Mouse (Mus musculus): ENCODE data around the gene Arsg. TPM values are rescaled to one million over a fixed set of nuclear protein-coding genes. Genes with fewer than 3 reads are reported as not detected.

Arsg gene
- polyA plus RNA-seq, 1 experiment from 2014 or later: 4.2 TPM

DNA sequence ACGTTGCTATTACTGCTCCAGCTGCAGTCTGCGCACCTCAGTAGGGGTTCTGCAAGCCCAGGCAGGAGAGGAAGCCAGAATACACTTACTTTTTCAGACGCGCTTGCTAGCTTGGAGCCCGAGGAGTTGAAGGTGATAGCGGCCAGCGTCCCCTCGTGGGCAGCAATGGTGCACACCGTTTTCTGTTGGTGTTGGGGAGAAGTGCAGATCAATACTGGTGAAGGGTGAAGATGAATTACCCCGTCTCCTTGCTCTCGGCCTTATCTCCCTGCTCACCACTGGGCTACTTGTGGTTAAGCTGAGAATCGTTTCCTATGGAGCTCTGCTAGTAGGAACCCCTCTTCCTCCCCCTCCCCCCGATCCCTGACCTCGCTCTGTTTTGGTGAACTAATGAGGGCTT, 110.8 kb downstream of the Arsg start:
- H3K9ac ChIP-seq: no peak overlapping the region
- H3K9me3 ChIP-seq: no peaks in the 10 kb centered on the region
- H3K4me3 ChIP-seq: no peak overlapping the region
- no peak overlapping the region for H3K27ac ChIP-seq
- H3K4me2 ChIP-seq (replicated peaks): no peak overlapping the region
- H3K4me1 ChIP-seq: peaks cover 5% of the 10 kb centered on the region; the same call in 1 of the 2 replicates
- H3K27me3 ChIP-seq: no peaks in the 10 kb centered on the region
- peaks cover 53% of the 10 kb centered on the region for H3K36me3 ChIP-seq
- ATAC-seq (ENCODE audit: low FRiP score, low read depth): no peak
- WGBS: 73% methylated on average over 14 of the region's 14 CpGs

DNA sequence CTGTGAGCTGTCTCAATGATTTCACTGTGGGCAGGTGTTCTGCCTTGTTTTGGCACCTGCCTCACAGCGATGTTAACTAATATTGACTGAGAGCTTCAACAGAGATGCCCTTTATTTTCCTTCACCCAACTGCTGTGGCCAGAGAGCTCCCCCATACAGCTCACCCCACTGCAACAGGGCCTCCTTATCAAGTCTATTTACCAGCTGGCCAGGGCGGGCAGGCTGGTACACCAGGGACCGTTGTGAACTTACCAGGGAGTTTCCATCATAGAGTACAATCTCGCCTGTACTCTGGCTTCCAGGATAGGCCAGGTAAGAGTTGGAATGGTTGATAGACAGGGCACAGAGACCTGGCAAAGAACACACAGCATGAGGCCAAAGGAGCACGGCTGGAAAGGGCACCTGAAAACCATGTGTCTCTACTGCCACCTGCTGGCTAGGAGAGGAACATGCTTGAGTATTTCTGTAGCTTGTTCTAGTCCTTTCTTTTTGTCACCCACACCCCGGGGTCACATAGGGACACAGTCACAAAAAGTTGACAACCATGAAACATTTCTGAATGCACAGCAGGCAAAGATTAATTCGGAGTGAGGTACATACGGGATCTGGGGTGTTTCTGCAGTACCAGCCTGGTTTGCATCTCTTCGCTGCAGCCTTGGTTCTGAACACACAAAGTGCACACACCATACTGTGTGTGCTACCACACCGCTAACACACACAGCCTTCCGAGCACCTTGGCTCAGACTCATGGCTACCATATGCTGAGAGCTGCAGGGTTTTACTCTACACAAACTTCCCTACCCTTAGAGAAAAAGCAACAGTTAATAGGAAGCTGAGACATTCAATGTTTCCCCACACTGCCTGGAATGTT, 111.9 kb downstream of the Arsg start:
- H3K4me2 ChIP-seq (replicated peaks): no peak overlapping the region
- peaks cover 5% of the 10 kb centered on the region; the same call in 1 of the 2 replicates for H3K4me1 ChIP-seq
- no peaks in the 10 kb centered on the region for H3K27me3 ChIP-seq
- H3K4me3 ChIP-seq: no peak overlapping the region
- no peak overlapping the region for H3K9ac ChIP-seq
- H3K27ac ChIP-seq: no peak overlapping the region
- whole genome bisulfite sequencing: 50% methylated on average over 11 of the region's 11 CpGs
- peak; percentile 30; the same call in 1 of the 2 replicates for ATAC-seq (ENCODE audit: low FRiP score, low read depth)
- H3K9me3 ChIP-seq: no peaks in the 10 kb centered on the region
- H3K36me3 ChIP-seq: peaks cover 46% of the 10 kb centered on the region

- no peaks in the 10 kb centered on the region for H3K9me3 ChIP-seq
- peaks cover 5% of the 10 kb centered on the region; the same call in 1 of the 2 replicates for H3K4me1 ChIP-seq
- no peak overlapping the region for H3K9ac ChIP-seq
- no peak overlapping the region for H3K4me3 ChIP-seq
- no peak for ATAC-seq (ENCODE audit: low FRiP score, low read depth)
- whole genome bisulfite sequencing: 70% methylated on average over 2 of the region's 2 CpGs
- no peaks in the 10 kb centered on the region for H3K27me3 ChIP-seq
- peaks cover 38% of the 10 kb centered on the region for H3K36me3 ChIP-seq
- H3K4me2 ChIP-seq (replicated peaks): no peak overlapping the region
- H3K27ac ChIP-seq: no peak overlapping the region
Observed at GRCm38 (mm10) chr11:109586424-109586823, 113.2 kb downstream of the Arsg start.

GRCm38 (mm10) chr11:109587019-109587418, 113.8 kb downstream of the Arsg start:
- no peaks in the 10 kb centered on the region for H3K27me3 ChIP-seq
- H3K9me3 ChIP-seq: no peaks in the 10 kb centered on the region
- H3K4me1 ChIP-seq: peaks cover 5% of the 10 kb centered on the region; the same call in 1 of the 2 replicates
- no peak for ATAC-seq (ENCODE audit: low FRiP score, low read depth)
- no peak overlapping the region for H3K27ac ChIP-seq
- no peak overlapping the region for H3K4me2 ChIP-seq (replicated peaks)
- no peak overlapping the region for H3K4me3 ChIP-seq
- 71% methylated on average over 13 of the region's 13 CpGs for WGBS
- peaks cover 32% of the 10 kb centered on the region for H3K36me3 ChIP-seq
- no peak overlapping the region; the same call in 1 of the 2 replicates for H3K9ac ChIP-seq

GRCm38 (mm10) chr11:109587638-109588374, 114.6 kb downstream of the Arsg start:
- Histone ChIP-seq H3K4me1 (peaks cover 10% of the 10 kb centered on the region), H3K4me3 (no peak overlapping the region), H3K9ac (no peak overlapping the region), H3K36me3 (peaks cover 24% of the 10 kb centered on the region), H3K27ac (no peak overlapping the region), H3K4me2 (replicated peaks) (no peak overlapping the region), H3K9me3 (no peaks in the 10 kb centered on the region), H3K27me3 (no peaks in the 10 kb centered on the region)
- WGBS: 57% methylated on average over 14 of the region's 15 CpGs
- no peak for ATAC-seq (ENCODE audit: low FRiP score, low read depth)

DNA sequence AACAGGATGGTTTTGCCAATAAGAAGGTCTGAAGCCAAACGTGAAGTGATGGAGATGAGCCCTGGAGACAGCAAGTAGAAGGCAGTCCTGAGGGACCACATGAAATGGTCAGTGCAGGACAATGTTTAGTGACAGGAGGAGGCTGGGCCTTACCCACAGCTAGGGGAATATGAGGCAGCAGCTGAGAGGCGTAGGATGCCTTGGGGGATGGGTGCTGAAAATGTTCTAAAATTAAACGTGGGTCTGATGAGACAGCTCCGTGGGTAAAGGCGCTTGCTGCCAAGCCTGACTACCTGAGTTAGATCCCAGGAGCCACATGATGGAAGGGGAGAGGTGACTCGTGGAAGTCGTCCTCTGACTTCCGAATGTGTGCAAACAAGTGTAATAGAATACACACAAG, 116.8 kb downstream of the Arsg start:
- 76% methylated on average over 8 of the region's 8 CpGs for WGBS
- Histone ChIP-seq H3K4me3 (no peak overlapping the region), H3K27ac (no peak overlapping the region), H3K9me3 (no peaks in the 10 kb centered on the region), H3K9ac (no peak overlapping the region), H3K36me3 (peaks cover 23% of the 10 kb centered on the region), H3K4me2 (replicated peaks) (no peak overlapping the region), H3K27me3 (no peaks in the 10 kb centered on the region), H3K4me1 (peaks cover 20% of the 10 kb centered on the region)
- ATAC-seq (ENCODE audit: low FRiP score, low read depth): no peak

DNA sequence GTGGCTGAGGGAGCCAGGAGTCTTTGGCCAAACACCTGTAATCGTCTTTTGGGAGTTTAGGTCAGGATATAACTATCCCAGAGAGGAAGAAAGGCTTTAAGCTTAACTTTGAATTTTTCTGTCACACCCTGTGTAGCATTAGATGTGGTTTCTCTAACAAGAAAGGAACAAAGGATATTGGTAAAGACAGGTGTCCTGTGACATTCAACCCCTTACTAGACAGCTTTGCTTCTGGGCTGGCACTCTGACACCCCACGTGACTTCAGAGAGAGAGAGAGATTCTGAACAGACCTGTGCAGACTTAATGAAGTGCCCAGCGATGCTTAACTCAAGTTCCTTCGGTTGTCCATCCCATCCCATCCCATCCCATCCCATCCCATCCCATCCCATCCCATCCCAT, 118.3 kb downstream of the Arsg start:
- H3K4me2 ChIP-seq (replicated peaks): no peak overlapping the region
- no peak overlapping the region for H3K9ac ChIP-seq
- no peak overlapping the region for H3K27ac ChIP-seq
- H3K27me3 ChIP-seq: no peaks in the 10 kb centered on the region
- H3K36me3 ChIP-seq: peaks cover 36% of the 10 kb centered on the region
- H3K4me1 ChIP-seq: peaks cover 20% of the 10 kb centered on the region
- H3K4me3 ChIP-seq: no peak overlapping the region
- ATAC-seq (ENCODE audit: low FRiP score, low read depth): no peak
- WGBS: 77% methylated on average over 4 of the region's 4 CpGs
- H3K9me3 ChIP-seq: no peaks in the 10 kb centered on the region

DNA sequence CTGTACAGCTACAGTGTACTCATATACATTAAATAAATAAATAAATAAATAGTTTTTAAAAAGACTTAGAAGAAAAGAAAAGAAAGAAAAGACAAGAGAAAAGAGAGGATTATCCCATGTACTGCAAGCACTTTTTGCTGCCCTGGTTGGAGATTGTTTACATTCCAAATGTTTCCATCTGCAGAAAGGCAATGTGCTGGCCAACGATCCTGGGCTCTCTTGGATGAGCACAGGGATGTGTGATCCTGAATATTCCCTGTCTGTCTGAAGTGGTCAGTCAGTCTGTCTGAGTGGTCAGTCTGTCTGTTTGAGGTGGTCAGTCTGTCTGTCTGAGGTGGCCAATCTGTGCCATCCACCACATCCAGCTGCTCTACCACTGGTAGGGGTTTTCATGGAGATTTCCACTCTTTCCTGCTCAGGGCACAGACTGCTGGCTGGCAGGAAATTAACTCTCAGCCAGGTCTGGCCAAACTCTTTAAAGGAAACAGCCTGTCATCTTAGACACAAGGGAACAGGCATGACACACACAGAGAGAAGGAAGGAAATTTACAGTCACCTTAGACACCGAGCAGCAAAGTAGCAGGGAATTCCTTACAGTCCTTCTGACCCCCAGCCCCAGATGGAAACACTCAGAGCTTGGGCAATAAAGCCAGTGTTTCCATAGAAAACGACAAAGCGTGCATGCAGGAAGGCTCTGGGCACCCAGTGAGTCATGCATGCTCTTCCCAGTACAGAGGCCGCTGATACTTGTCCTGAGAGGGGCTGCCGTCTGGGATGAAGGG, 120.2 kb downstream of the Arsg start:
- ATAC-seq (ENCODE audit: low FRiP score, low read depth): peak; percentile 51
- Histone ChIP-seq H3K4me2 (replicated peaks) (no peak overlapping the region), H3K4me1 (peaks cover 20% of the 10 kb centered on the region), H3K4me3 (no peak overlapping the region), H3K9me3 (no peaks in the 10 kb centered on the region), H3K27me3 (no peaks in the 10 kb centered on the region), H3K36me3 (peaks cover 38% of the 10 kb centered on the region), H3K9ac (no peak overlapping the region), H3K27ac (peak overlapping the region; percentile 55; the same call in 1 of the 2 replicates)
- WGBS: 14% methylated on average over 6 of the region's 6 CpGs

- no peak overlapping the region for H3K27ac ChIP-seq
- 82% methylated on average over 8 of the region's 8 CpGs for WGBS
- H3K36me3 ChIP-seq: peaks cover 43% of the 10 kb centered on the region
Observed at GRCm38 (mm10) chr11:109594761-109595160, 121.6 kb downstream of the Arsg start.

DNA sequence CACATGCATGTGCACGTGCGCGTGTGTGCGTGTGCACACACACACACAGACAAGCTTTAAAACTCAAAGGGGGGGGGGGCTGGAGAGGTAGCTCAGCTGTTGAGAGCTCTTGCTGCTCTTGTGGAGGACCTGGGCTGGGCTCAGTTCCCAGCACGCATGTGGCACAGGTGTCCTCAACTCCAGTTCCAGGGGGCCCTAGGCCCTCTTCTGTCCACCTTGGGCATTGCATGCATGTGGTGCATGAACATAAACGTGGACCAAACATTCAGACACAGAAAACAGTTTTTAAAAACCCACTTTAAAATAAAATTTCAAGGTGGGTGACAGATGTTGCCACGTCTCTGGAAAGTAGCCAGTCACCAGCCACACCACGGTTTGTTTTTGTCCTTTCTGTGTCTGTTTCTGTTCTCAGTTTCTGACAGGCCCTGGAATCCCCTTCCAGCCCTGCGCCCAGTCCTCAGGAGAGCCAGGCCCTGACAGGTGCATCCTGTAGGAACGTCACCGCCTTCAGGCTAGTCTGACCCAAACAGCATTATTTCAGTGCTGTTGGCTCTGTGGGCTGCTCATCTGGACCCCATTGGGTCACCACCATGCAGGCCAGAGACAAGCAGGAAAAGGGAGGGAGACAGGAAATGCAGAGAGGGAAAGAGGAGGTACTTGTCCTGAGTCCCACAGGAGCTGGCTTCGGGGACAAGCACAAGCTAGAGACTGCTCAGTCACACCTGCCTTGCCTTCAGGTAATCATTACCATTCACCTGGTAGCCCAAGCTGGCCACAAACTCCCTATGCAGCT, 125.8 kb downstream of the Arsg start:
- WGBS: 83% methylated on average over 12 of the region's 12 CpGs
- no peak overlapping the region for H3K4me3 ChIP-seq
- no peak overlapping the region for H3K9ac ChIP-seq
- no peak overlapping the region for H3K27ac ChIP-seq
- peaks cover 3% of the 10 kb centered on the region for H3K4me1 ChIP-seq
- peaks cover 79% of the 10 kb centered on the region for H3K36me3 ChIP-seq
- H3K4me2 ChIP-seq (replicated peaks): no peak overlapping the region
- no peaks in the 10 kb centered on the region for H3K27me3 ChIP-seq
- H3K9me3 ChIP-seq: no peaks in the 10 kb centered on the region
- no peak for ATAC-seq (ENCODE audit: low FRiP score, low read depth)

More at GRCm38 (mm10) chr11:109594761-109595160, 121.6 kb downstream of the Arsg start:
- H3K9ac ChIP-seq: no peak overlapping the region
- no peak overlapping the region for H3K4me3 ChIP-seq
- H3K9me3 ChIP-seq: no peaks in the 10 kb centered on the region
- no peaks in the 10 kb centered on the region for H3K27me3 ChIP-seq
- ATAC-seq (ENCODE audit: low FRiP score, low read depth): no peak
- no peak overlapping the region for H3K4me2 ChIP-seq (replicated peaks)
- H3K4me1 ChIP-seq: peaks cover 20% of the 10 kb centered on the region

DNA sequence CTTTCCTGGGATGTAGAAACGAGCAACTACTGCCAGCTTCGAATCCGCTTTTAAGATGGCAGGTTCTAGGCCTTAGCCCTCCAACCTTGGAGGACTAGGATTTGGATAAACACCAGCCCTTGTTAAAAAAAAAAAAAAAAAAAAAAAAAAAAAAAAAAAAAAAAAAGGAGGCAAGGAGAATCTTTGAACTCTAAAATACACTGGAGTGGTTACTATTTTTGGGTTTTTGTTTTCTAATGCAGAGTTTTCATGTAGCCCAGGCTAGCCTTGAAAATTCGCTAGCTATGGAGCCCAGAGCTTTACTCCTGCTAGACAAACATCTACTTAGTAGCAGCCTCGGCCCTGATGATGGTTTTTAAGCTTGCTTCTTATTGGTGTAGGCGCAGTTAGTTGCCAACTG, 134.4 kb downstream of the Arsg start:
- H3K4me1 ChIP-seq: peaks cover 23% of the 10 kb centered on the region
- H3K4me2 ChIP-seq (replicated peaks): no peak overlapping the region
- WGBS: 84% methylated on average over 6 of the region's 6 CpGs
- ATAC-seq (ENCODE audit: low FRiP score, low read depth): no peak
- no peaks in the 10 kb centered on the region for H3K27me3 ChIP-seq
- no peak overlapping the region for H3K27ac ChIP-seq
- no peak overlapping the region for H3K4me3 ChIP-seq
- peaks cover 27% of the 10 kb centered on the region for H3K36me3 ChIP-seq
- no peak overlapping the region for H3K9ac ChIP-seq
- no peaks in the 10 kb centered on the region for H3K9me3 ChIP-seq
